ENCODE assay signal across 8 mouse cellular contexts in the genomic region with DNA sequence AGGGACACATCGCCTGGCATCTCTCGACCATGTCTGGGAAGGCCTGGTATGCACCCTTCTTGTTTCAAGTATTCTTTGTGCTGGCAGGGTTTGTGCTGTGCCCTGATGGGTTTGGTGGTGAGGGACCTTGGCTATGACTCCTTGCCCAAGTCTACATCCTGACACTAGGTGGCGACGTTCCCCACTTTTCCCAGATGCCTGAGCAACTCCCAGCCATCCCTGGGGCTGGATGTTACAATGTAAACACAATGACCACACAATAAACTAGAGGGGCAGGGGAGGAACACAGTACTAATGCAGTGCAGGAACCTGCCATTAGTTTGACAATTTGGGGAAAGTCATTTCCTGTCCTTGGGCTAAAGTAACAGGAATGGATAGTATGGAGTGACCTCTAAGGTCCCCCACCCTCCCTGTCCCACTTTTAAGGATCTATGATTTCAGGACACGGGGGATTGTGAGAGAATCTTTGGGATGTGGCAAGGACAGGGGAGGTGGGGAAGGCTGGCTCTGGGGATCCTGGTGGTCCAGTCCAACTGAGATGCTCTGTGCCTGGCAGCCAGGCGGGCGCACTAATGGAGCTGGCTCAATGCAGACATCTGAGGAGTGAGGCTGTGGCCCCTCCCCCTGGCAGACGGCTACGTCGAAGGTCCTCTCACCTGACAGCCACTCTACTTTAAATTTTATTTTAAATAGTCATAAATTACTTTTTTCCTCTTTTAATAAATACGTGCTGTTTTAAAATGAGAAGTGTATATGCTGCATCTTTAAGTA.
DNase-seq lines count a peak whose midpoint lies in the region; ATAC-seq and TF ChIP-seq lines count a peak whose summit lies in the region.

No protein-coding gene starts in this region.

- TF ChIP-seq EP300 in stomach, postnatal 0 days (optimal IDR thresholded peaks at IDR 0.05) = no peak

- no peak overlapping the region for H3K4me2 ChIP-seq in midbrain, embryonic 16.5 days (ENCODE audit: low read length)
- no peak overlapping the region for H3K4me2 ChIP-seq in stomach, postnatal 0 days (replicated peaks; ENCODE audit: low read depth)

- no peak overlapping the region for H3K27ac ChIP-seq in midbrain, embryonic 16.5 days (ENCODE audit: low read length)
- H3K27ac ChIP-seq in stomach, postnatal 0 days (replicated peaks) = no peak overlapping the region

- intact Hi-C loops in left cerebral cortex, postnatal 4 days (cut with DNase I) = loop anchor here (2.0 kb wide), 1 partner anchor 72 kb away; no protein-coding TSS in a partner anchor

- H3K9me3 ChIP-seq in midbrain, embryonic 16.5 days (replicated peaks; ENCODE audit: control insufficient read depth, low read length, poor library complexity, severe bottlenecking) = no peaks in the 10 kb centered on the region
- H3K9me3 ChIP-seq in stomach, postnatal 0 days (ENCODE audit: control insufficient read depth, low read length) = no peaks in the 10 kb centered on the region

- H3K36me3 ChIP-seq in midbrain, embryonic 16.5 days (ENCODE audit: control insufficient read depth, insufficient read depth, low read length) = peaks cover 8% of the 10 kb centered on the region; the same call in 1 of the 2 replicates
- H3K36me3 ChIP-seq in stomach, postnatal 0 days (ENCODE audit: control insufficient read depth, insufficient read depth, low read length) = peaks cover 27% of the 10 kb centered on the region

- TF ChIP-seq CTCF in stomach, postnatal 0 days (IDR thresholded peaks at IDR 0.05; ENCODE audit: low read depth) = peak; percentile 95

- no peaks in the 10 kb centered on the region for H3K27me3 ChIP-seq in midbrain, embryonic 16.5 days (ENCODE audit: control insufficient read depth, insufficient read depth, low read depth, low read length)
- no peaks in the 10 kb centered on the region for H3K27me3 ChIP-seq in stomach, postnatal 0 days (ENCODE audit: control insufficient read depth, insufficient read depth, low read length)

- H3K9ac ChIP-seq in midbrain, embryonic 16.5 days (ENCODE audit: low read depth, low read length) = no peak overlapping the region
- no peak overlapping the region for H3K9ac ChIP-seq in stomach, postnatal 0 days (ENCODE audit: low read length)

- WGBS in midbrain, embryonic 16.5 days = 52% methylated on average over 11 of the region's 11 CpGs
- 40% methylated on average over 11 of the region's 11 CpGs for WGBS in stomach, postnatal 0 days

- no peak overlapping the region for H3K4me3 ChIP-seq in midbrain, embryonic 16.5 days (ENCODE audit: low read depth, low read length)
- H3K4me3 ChIP-seq in stomach, postnatal 0 days (ENCODE audit: low read depth, low read length) = no peak overlapping the region

- DNase-seq in urinary bladder, adult 18-20 months (ENCODE audit: low spot score in 2 of 2) = peak; percentile 43 to 55
- DNase-seq in urinary bladder, postnatal 10 days (ENCODE audit: low spot score) = no peak
- peak; percentile 85 to 90 for DNase-seq in cerebellum, postnatal 36 days
- peak; percentile 75 for DNase-seq in gastrocnemius, postnatal 10 days
- DNase-seq in kidney, adult 11 months = peak; percentile 49
- peak; percentile 88 for DNase-seq in left cerebral cortex, postnatal 4 days
- DNase-seq in stomach, postnatal 0 days (ENCODE audit: low spot score) = peak; percentile 81

- H3K4me1 ChIP-seq in midbrain, embryonic 16.5 days (ENCODE audit: control insufficient read depth, insufficient read depth, low read length) = no peaks in the 10 kb centered on the region
- H3K4me1 ChIP-seq in stomach, postnatal 0 days (replicated peaks; ENCODE audit: control insufficient read depth, insufficient read depth) = no peaks in the 10 kb centered on the region

- peak; percentile 55; the same call in 1 of the 2 replicates for ATAC-seq in midbrain, embryonic 16.5 days
- ATAC-seq in stomach, postnatal 0 days (ENCODE audit: low FRiP score, low TSS enrichment) = peak; percentile 75
